Mouse (Mus musculus) small intestine, adult 2 months (tissue): ENCODE measurements around the gene Acp7. TPM values are rescaled to one million over a fixed set of nuclear protein-coding genes. Genes with fewer than 3 reads are reported as not detected.
"Not testable (repeated sequence)": the region's sequence is repeated elsewhere in the genome, so short reads cannot be mapped to it uniquely, and the experiment has no call there.

Experiments used
- H3K27ac ChIP-seq: fragments of 200-500 bp; 2 replicates; pipeline ENCODE4 v1.5.1; 2012; ENCODE audit warnings: low read depth, low read length, control low read depth, inconsistent platforms; ENCODE audit not compliant: insufficient read depth
- H3K27me3 ChIP-seq: fragments of 200-500 bp; 2 replicates; pipeline ENCODE4 v1.6.1; 2012; ENCODE audit warnings: mild to moderate bottlenecking, moderate library complexity, low read length, inconsistent platforms; ENCODE audit not compliant: control insufficient read depth, insufficient read depth
- H3K36me3 ChIP-seq: fragments of 200-500 bp; 2 replicates; pipeline ENCODE4 v1.6.1; 2012; ENCODE audit warnings: mild to moderate bottlenecking, low read length, control low read depth, inconsistent platforms; ENCODE audit not compliant: control insufficient read depth, insufficient read depth
- H3K4me1 ChIP-seq: fragments of 200-500 bp; 2 replicates; pipeline ENCODE4 v1.6.1; 2012; ENCODE audit warnings: low read length, inconsistent platforms, mixed read lengths; ENCODE audit not compliant: control insufficient read depth, insufficient read depth, insufficient read length
- H3K4me3 ChIP-seq: fragments of 200-500 bp; 2 replicates; pipeline ENCODE4 v1.5.1; 2012; ENCODE audit warnings: low read depth, mild to moderate bottlenecking, control low read depth, inconsistent platforms, low read length, moderate library complexity
- CTCF ChIP-seq: fragments of 200-500 bp; IDR thresholded peaks from 2 replicates; pipeline ENCODE4 v1.5.1; 2012; ENCODE audit warnings: low read depth, mild to moderate bottlenecking, control low read depth, inconsistent platforms, low read length, moderate library complexity, mixed read lengths; ENCODE audit not compliant: insufficient replicate concordance, insufficient read length; ENCODE audit errors: extremely low read depth
- POLR2A ChIP-seq: fragments of 200-500 bp; IDR thresholded peaks from 2 replicates; pipeline ENCODE4 v1.6.1; 2012; ENCODE audit warnings: low read depth, mild to moderate bottlenecking, control low read depth, inconsistent platforms, low read length, moderate library complexity
- WGBS: fragments of 180-500 bp; shearing (Covaris S2); methylation state at CpG from one replicate; pipeline ENCODE4 v1.1.7; 2018; 5-methylcytosine and 5-hydroxymethylcytosine counted together
- polyA plus RNA-seq: library from polyadenylated mRNA; depleted of rRNA; stranded (reverse); fragments of >200 nt; gene quantifications from 2 replicates; pipeline ENCODE4 v1.2.3, GENCODE M21; 2012; rRNA removed

Acp7 gene
- 0.66 TPM in 1 of 2 replicates, not detected in the other for polyA plus RNA-seq

- no peaks in the 10 kb centered on the region for H3K4me1 ChIP-seq
- 30% methylated on average over 10 of the region's 10 CpGs for WGBS
- H3K4me3 ChIP-seq = no peak within 1 kb of the TSS
- TF ChIP-seq POLR2A (no peak), CTCF (no peak)
- H3K27me3 ChIP-seq = peaks cover 23% of the 10 kb centered on the region
- H3K27ac ChIP-seq = no peak within 1 kb of the TSS
- no peaks in the 10 kb centered on the region for H3K36me3 ChIP-seq
Measured at GRCm38 (mm10) chr7:28631073-28631472, at the start of gene Acp7. Gene Acp7 (minus strand): TSS chr7:28631332.

DNA sequence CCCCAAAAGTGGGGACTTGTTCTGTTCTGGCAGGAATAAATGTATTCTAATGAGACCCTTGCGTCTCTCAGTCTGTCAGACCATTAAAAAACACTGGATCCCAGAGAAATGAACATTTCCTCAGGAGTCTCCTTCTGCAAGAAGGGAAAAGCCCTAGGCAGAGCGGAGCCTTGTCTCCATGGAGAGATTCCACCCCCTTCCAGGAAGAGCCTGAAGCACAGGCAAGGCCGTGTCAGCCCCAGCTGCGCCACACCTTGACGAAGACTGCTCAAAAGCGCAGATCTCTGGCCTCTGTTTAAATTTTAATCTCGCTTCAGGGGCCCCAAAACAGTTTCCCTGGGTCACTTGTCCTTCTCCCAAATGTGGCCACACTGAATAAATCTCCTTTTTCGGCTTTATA is 46.5 kb upstream of the Acp7 start:
- no peaks in the 10 kb centered on the region for H3K27me3 ChIP-seq
- H3K36me3 ChIP-seq = no peaks in the 10 kb centered on the region
- TF ChIP-seq CTCF (no peak), POLR2A (no peak)

GRCm38 (mm10) chr7:28676811-28677541 is 45.8 kb upstream of the Acp7 start:
- 67% methylated on average over 13 of the region's 13 CpGs for WGBS
- H3K27ac ChIP-seq = no peak overlapping the region

More for the DNA sequence above, 46.5 kb upstream of the Acp7 start:
- WGBS = 85% methylated on average over 8 of the region's 8 CpGs
- H3K27ac ChIP-seq = no peak overlapping the region
- H3K4me1 ChIP-seq = no peaks in the 10 kb centered on the region
- no peak overlapping the region for H3K4me3 ChIP-seq

DNA sequence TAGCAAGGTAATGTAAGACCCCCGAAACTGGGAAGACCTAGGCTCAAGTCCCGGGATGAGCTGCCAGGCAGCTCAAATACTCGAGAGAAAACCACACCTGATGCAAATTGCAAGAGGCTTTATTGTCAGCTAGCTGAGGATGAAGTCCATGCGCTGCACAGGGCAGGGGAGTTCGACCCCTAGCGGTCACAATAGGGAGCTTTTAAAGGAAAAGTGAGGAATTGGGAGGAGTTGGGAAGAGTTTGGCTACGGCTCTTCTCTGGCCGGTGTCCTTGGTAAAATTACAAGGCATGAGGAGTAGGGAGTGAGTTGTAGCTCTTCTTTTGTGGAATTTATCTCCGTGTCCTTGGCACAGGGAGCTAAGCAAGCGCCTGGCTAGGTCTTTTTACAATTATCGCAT is 44.6 kb upstream of the Acp7 start:
- H3K27me3 ChIP-seq = no peaks in the 10 kb centered on the region
- no peak overlapping the region for H3K27ac ChIP-seq
- no peaks in the 10 kb centered on the region for H3K36me3 ChIP-seq
- H3K4me1 ChIP-seq = no peaks in the 10 kb centered on the region
- WGBS = 53% methylated on average over 11 of the region's 11 CpGs
- no peak overlapping the region for H3K4me3 ChIP-seq
- TF ChIP-seq POLR2A (no peak), CTCF (no peak)

More at GRCm38 (mm10) chr7:28676811-28677541, 45.8 kb upstream of the Acp7 start:
- Histone ChIP-seq H3K4me3 (no peak overlapping the region), H3K36me3 (no peaks in the 10 kb centered on the region), H3K4me1 (no peaks in the 10 kb centered on the region), H3K27me3 (no peaks in the 10 kb centered on the region)
- TF ChIP-seq POLR2A = no peak
- TF ChIP-seq CTCF = no peak

DNA sequence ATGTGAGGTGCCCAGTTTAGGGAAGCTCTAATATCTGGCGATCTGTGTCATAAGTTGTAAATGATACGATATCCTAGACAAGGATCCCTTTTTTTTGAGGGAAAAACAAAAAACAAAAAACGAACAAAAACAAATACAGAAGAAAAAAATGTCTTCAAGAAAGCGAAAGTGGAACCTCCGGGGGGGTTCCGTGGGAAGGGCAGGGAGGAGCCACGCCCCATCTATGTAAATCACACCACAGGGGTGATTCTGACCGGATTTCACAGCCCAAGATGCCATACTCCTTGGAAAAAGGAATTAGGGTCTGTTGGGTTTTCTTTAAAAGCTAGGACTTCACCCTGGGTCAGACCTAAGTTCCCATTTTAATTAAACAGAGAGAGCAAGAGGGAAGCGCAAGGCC is 43.9 kb upstream of the Acp7 start:
- H3K27ac ChIP-seq = no peak overlapping the region
- H3K27me3 ChIP-seq = no peaks in the 10 kb centered on the region
- no peak overlapping the region for H3K4me3 ChIP-seq
- 62% methylated on average over 9 of the region's 9 CpGs for WGBS
- H3K36me3 ChIP-seq = no peaks in the 10 kb centered on the region
- no peaks in the 10 kb centered on the region for H3K4me1 ChIP-seq
- TF ChIP-seq POLR2A (no peak), CTCF (no peak)

DNA sequence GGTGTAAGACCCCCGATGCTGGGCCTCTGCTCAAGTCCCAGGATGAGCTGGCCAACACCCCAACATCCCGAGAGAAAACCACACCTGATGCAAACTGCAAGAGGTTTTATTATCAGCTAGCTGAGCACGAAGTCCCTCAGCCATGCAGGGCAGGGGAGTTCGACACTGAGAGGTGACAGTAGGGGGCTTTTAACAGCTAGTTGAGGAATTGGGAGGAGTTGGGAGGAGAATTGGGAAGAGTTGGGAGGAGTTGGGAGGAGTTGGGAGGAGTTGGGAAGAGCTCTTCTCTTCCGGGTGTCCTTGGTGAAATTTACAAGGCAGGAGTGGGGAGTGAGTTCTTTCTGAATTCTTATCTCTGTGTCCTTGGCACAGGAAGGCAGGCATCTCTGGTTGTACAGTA is 41.7 kb upstream of the Acp7 start:
- H3K27me3 ChIP-seq, H3K4me1 ChIP-seq, H3K4me3 ChIP-seq, H3K36me3 ChIP-seq, H3K27ac ChIP-seq: not testable (repeated sequence)
- WGBS = 67% methylated on average over 5 of the region's 5 CpGs

DNA sequence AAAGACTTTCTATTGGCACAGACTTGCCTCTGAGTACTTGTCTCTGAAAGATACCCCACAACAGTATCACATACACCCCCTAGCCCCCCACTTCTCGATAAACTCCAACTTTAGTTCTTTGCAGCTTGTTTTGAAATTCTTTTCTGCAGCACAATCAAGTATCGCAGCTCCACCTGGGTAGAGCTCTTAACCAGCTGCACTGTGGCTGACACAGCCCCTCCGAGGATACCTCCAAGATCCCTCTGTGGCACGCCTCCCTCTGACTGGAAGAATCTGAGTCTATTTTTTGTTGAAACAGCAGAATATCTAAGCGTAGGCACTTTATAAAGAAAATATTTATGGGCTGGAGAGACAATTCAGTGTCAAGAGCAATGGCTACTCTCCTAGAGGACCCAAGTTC is 41.1 kb upstream of the Acp7 start:
- TF ChIP-seq POLR2A (no peak), CTCF (no peak)
- 89% methylated on average over 5 of the region's 5 CpGs for WGBS
- Histone ChIP-seq H3K27me3 (no peaks in the 10 kb centered on the region), H3K36me3 (no peaks in the 10 kb centered on the region), H3K27ac (no peak overlapping the region), H3K4me3 (no peak overlapping the region), H3K4me1 (no peaks in the 10 kb centered on the region)

- Histone ChIP-seq H3K4me3 (no peak overlapping the region), H3K4me1 (no peaks in the 10 kb centered on the region), H3K27me3 (no peaks in the 10 kb centered on the region), H3K36me3 (no peaks in the 10 kb centered on the region), H3K27ac (no peak overlapping the region)
- 8% methylated on average over 4 of the region's 4 CpGs for WGBS
- no peak for TF ChIP-seq POLR2A
- TF ChIP-seq CTCF = no peak
Measured at GRCm38 (mm10) chr7:28671172-28671571, 40.0 kb upstream of the Acp7 start.
